Mouse (Mus musculus): ENCODE data around the gene Eif4e3. TPM values are rescaled to one million over a fixed set of nuclear protein-coding genes. Genes with fewer than 3 reads are reported as not detected.

The Eif4e3 gene
- polyA plus RNA-seq, 1 experiment from 2014 or later = 9.3 TPM

GRCm38 (mm10) chr6:99600168-99600793 is 66.3 kb downstream of the Eif4e3 start:
- WGBS = 30% methylated on average over 10 of the region's 10 CpGs
- Histone ChIP-seq H3K27me3 (peaks cover 4% of the 10 kb centered on the region; the same call in 1 of the 2 replicates), H3K4me2 (peak overlapping the region; percentile 35), H3K4me1 (replicated peaks) (peaks cover 12% of the 10 kb centered on the region), H3K4me3 (no peak overlapping the region), H3K36me3 (no peaks in the 10 kb centered on the region), H3K9ac (no peak overlapping the region), H3K27ac (replicated peaks) (no peak overlapping the region), H3K9me3 (no peaks in the 10 kb centered on the region)
- ATAC-seq (ENCODE audit: low read depth) = no peak

- Histone ChIP-seq H3K4me2 (peak overlapping the region; percentile 35), H3K9ac (peak overlapping the region; percentile 56; the same call in 1 of the 2 replicates), H3K4me3 (no peak overlapping the region), H3K4me1 (replicated peaks) (peaks cover 12% of the 10 kb centered on the region), H3K36me3 (no peaks in the 10 kb centered on the region), H3K27ac (replicated peaks) (peak overlapping the region; percentile 68), H3K9me3 (no peaks in the 10 kb centered on the region), H3K27me3 (peaks cover 4% of the 10 kb centered on the region; the same call in 1 of the 2 replicates)
- ATAC-seq (ENCODE audit: low read depth) = peak; percentile 27; the same call in 1 of the 2 replicates
- WGBS = 8% methylated on average over 8 of the region's 8 CpGs
These were observed 66.9 kb downstream of the Eif4e3 start for GRCm38 (mm10) chr6:99599651-99600050.

- H3K27me3 ChIP-seq = peaks cover 4% of the 10 kb centered on the region; the same call in 1 of the 2 replicates
- H3K9me3 ChIP-seq = no peaks in the 10 kb centered on the region
- WGBS = 30% methylated on average over 5 of the region's 5 CpGs
- H3K27ac ChIP-seq (replicated peaks) = peak overlapping the region; percentile 68
- H3K9ac ChIP-seq = peak overlapping the region; percentile 56; the same call in 1 of the 2 replicates
- peak overlapping the region; percentile 35; the same call in 1 of the 2 replicates for H3K4me2 ChIP-seq
- H3K4me1 ChIP-seq (replicated peaks) = peaks cover 12% of the 10 kb centered on the region
- H3K4me3 ChIP-seq = no peak overlapping the region
- ATAC-seq (ENCODE audit: low read depth) = peak; percentile 76
- H3K36me3 ChIP-seq = no peaks in the 10 kb centered on the region
These were observed 67.3 kb downstream of the Eif4e3 start for GRCm38 (mm10) chr6:99599229-99599628.

GRCm38 (mm10) chr6:99577040-99577439 is 89.5 kb downstream of the Eif4e3 start:
- ATAC-seq (ENCODE audit: low read depth) = no peak
- 64% methylated on average over 6 of the region's 6 CpGs for WGBS
- Histone ChIP-seq H3K4me2 (no peak overlapping the region), H3K4me1 (replicated peaks) (no peaks in the 10 kb centered on the region), H3K27ac (replicated peaks) (no peak overlapping the region), H3K4me3 (no peak overlapping the region), H3K9ac (no peak overlapping the region), H3K36me3 (no peaks in the 10 kb centered on the region), H3K9me3 (no peaks in the 10 kb centered on the region), H3K27me3 (no peaks in the 10 kb centered on the region)

GRCm38 (mm10) chr6:99575633-99576032 is 90.9 kb downstream of the Eif4e3 start:
- H3K9ac ChIP-seq = no peak overlapping the region
- H3K27me3 ChIP-seq = no peaks in the 10 kb centered on the region
- H3K9me3 ChIP-seq = no peaks in the 10 kb centered on the region
- no peak overlapping the region for H3K4me2 ChIP-seq
- H3K4me3 ChIP-seq = no peak overlapping the region
- ATAC-seq (ENCODE audit: low read depth) = no peak
- no peaks in the 10 kb centered on the region for H3K4me1 ChIP-seq (replicated peaks)
- 81% methylated on average over 6 of the region's 6 CpGs for WGBS
- H3K27ac ChIP-seq (replicated peaks) = no peak overlapping the region
- no peaks in the 10 kb centered on the region for H3K36me3 ChIP-seq

Other genes starting within 250 kb of the Eif4e3 start
- gene Foxp1, start 144.1 kb downstream of the Eif4e3 start, polyA plus RNA-seq (2015; fragmentation: Nextera tagmentation; extraction: Ambion mirVana) = 73.2 and 74.0 TPM in 2 replicates
- 2.7 and 3.0 TPM in 2 replicates for gene Gm20696, start within 50 bp of the Eif4e3 start, polyA plus RNA-seq (2015; fragmentation: Nextera tagmentation; extraction: Ambion mirVana)
- 11.3 and 13.3 TPM in 2 replicates for gene Gpr27, start 25.9 kb upstream of the Eif4e3 start, polyA plus RNA-seq (2015; fragmentation: Nextera tagmentation; extraction: Ambion mirVana)
- gene Prok2, start 59.6 kb upstream of the Eif4e3 start, polyA plus RNA-seq (2015; fragmentation: Nextera tagmentation; extraction: Ambion mirVana) = not detected in 2 replicates